Mouse (Mus musculus) heart, postnatal 10 days (tissue): ENCODE results near the gene Gm17124. TPM values are rescaled to one million over a fixed set of nuclear protein-coding genes. Genes with fewer than 3 reads are reported as not detected.
"Not testable (repeated sequence)": the region's sequence is repeated elsewhere in the genome, so short reads cannot be mapped to it uniquely, and the experiment has no call there.

Experiments used
- DNase-seq, 2 experiments: peaks; one replicate each; pipeline ENCODE4 v3.0.0; 2021
- intact Hi-C: fragments of 180-260 bp; cut with DNase I; formaldehyde crosslinking; loops from one replicate; pipeline ENCODE4 v1.15.1; 2025
- microRNA-seq, 2 experiments: library from miRNA; unstranded; fragments of <30 nt; microRNA quantifications; one replicate each; pipeline ENCODE4 v1.2.0; 2022
- total RNA-seq, 2 experiments: library from RNA; stranded (reverse); gene quantifications; 2 replicates each; pipeline ENCODE4 v1.2.3; 2021

The Gm17124 gene
- total RNA-seq = not detected

DNA sequence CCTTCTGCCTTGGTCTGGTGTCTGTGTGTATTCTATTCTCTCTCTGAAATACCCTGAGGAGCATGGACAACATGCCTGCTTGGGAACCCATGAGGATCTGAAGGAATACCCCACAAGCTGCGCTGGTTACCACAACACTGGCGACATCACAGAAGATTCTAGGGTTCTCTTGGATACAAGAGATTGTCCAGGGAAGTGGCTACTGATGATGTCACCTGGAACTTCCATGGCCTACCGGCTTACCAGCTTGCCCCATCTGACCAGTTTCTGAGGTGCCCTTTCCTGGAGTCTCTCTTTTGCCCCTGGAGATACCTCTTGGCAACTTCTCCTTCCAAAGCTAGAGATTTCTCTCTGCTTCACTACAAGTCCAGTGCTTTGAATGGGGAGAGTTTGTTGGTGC lies at the start of gene Gm17124:
Gene Gm17124, minus strand, starts transcription at position 101 of the 400 bp plus-strand sequence.
- DNase-seq, intact Hi-C loops: not testable (repeated sequence)

DNA sequence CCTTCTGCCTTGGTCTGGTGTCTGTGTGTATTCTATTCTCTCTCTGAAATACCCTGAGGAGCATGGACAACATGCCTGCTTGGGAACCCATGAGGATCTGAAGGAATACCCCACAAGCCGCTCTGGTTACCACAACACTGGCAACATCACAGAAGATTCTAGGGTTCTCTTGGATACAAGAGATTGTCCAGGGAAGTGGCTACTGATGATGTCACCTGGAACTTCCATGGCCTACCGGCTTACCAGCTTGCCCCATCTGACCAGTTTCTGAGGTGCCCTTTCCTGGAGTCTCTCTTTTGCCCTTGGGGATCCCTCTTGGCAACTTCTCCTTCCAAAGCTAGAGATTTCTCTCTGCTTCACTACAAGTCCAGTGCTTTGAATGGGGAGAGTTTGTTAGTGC lies 42.1 kb upstream of the Gm17124 start, which contains the start of gene Gm3633:
Gene Gm3633, minus strand, starts transcription at position 101 of the 400 bp plus-strand sequence.
- intact Hi-C loops, DNase-seq: not testable (repeated sequence)

Small RNA genes lying within 50 kb of the gene (microRNA-seq; reads per million reads assigned to microRNA genes)
- gene Gm23620 (0 reads per million in 2 experiments), gene Gm25228 (0 reads per million in 2 experiments)

Other genes with a start within 250 kb of the Gm17124 start
- gene Gm8005, start 160.2 kb downstream of the Gm17124 start, total RNA-seq = not detected
- not detected for gene Gm8011, start 136.0 kb downstream of the Gm17124 start, total RNA-seq
- gene Gm8020, start 97.5 kb downstream of the Gm17124 start, total RNA-seq = not detected
- not detected for gene Gm8024, start 75.6 kb downstream of the Gm17124 start, total RNA-seq
- gene Gm3633, start 42.0 kb upstream of the Gm17124 start, total RNA-seq = not detected
- gene Gm10378, start 56.1 kb upstream of the Gm17124 start, total RNA-seq = not detected
- not detected for gene Gm3015, start 168.9 kb upstream of the Gm17124 start, total RNA-seq
- not detected for gene Gm10377, start 198.1 kb upstream of the Gm17124 start, total RNA-seq